Mouse (Mus musculus): ENCODE results near the gene Cct8l1.

Cct8l1 gene

GRCm38 (mm10) chr5:25515767-25516166, at the start of gene Cct8l1:
Gene Cct8l1, plus strand, starts transcription at chr5:25516067.
- DNase-seq: no peak

- DNase-seq: no peak
These were observed 43.8 kb upstream of the Cct8l1 start for GRCm38 (mm10) chr5:25472070-25472469.

DNA sequence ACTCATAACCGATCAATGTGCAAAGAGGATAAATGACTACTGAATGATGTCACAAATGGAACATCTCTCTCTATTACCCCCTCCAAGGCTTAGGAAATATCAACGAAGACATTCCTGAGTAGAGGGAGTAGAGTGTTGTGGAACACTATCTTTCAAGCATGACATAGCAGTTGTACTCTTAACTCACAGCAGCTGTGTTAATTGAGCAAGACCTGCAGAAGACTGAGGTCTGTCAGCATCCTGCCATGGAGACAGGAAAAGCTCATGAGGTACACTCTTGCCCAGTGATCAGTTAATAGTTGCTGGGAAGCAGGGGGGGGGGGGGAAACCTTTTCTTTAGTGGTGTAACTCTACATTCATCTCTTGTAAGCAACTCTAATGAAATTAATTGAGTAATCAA, 40.1 kb upstream of the Cct8l1 start:
- DNase-seq: no peak

- DNase-seq: no peak
These were observed 37.0 kb upstream of the Cct8l1 start for GRCm38 (mm10) chr5:25478863-25479262.

GRCm38 (mm10) chr5:25496652-25497051, 19.2 kb upstream of the Cct8l1 start:
- no peak for DNase-seq

DNA sequence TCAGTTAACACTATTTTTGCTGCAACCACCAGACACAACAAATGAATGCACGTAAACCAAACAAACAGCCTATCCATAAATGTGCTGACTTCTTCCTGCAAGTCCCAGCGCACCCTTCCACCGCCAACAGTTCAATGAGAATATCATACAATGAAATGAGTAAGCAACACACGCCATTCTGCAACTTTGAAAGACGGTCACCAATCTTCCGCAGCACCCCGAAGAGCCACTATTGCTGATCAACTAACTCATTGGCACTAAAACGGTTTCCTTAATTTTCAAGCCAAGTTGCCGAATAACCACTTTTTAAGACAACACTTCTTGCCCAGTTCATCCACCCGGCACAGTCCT, 18.5 kb upstream of the Cct8l1 start:
- DNase-seq: peak; percentile 23

GRCm38 (mm10) chr5:25497720-25498345, 18.0 kb upstream of the Cct8l1 start:
- DNase-seq: peak; percentile 64

- DNase-seq: peak; percentile 84
These were observed 17.5 kb upstream of the Cct8l1 start, which contains the start of gene Kmt2c for GRCm38 (mm10) chr5:25498346-25498820. Gene Kmt2c, minus strand, starts transcription at chr5:25498783.

DNA sequence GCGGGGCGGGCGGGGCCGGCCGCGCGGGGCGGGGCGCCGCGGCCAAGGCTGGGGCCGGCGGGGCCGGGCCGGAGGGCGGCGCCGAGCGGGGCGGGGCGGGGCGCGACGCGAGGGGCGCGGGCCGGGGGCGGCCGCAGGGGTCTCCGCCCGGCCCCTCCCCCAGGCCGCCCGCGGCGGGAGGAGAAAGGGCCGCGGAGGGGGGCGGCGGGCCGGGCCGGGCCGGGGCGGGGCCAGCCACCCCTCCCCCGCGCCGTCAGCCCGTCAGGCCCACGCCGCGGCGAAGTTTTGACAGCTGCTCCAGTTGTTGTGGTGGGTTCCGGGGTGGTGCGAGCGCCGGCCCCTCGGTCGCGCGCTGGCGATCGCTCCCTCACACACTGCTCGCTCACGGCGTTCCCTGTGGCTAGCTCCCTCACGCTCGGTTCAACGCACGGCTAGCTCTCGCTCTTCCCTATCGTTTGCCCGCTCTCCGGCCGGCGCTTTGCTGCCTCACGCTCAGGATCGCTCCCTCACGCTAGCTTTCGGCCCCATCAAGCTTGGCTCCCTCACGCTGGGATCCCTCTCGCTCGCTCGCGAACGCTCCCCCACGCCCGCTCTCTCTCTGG, 16.9 kb upstream of the Cct8l1 start:
- no peak for DNase-seq

- peak; percentile 99 for DNase-seq
These were observed 16.2 kb upstream of the Cct8l1 start for GRCm38 (mm10) chr5:25499423-25500398.

GRCm38 (mm10) chr5:25500686-25501085, 15.2 kb upstream of the Cct8l1 start:
- peak; percentile 29 for DNase-seq

DNA sequence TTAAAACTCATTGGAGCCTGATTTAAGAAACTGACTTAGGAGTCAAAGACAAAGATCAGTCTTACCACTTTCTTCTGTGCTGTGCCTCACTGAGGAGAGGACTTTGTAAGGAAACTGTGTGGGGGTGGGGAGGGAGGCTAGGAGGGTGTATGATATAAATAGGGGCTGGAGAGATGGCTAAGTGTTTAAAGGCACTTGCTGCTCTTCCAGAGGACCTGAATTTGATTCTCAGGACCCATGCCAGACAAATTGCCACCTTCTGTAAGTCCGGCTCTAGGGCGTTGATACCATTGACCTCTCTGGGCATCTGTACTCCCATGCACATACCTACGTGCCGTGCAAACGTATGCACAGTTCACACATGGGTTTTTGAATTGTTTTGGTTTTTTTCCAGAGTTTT, 9.8 kb upstream of the Cct8l1 start:
- DNase-seq: no peak

- DNase-seq: no peak
These were observed 531 bp downstream of the Cct8l1 start for GRCm38 (mm10) chr5:25516301-25516895.

- no peak for DNase-seq
These were observed 1.7 kb downstream of the Cct8l1 start for GRCm38 (mm10) chr5:25517550-25517949.

- DNase-seq: peak; percentile 45
These were observed 4.0 kb downstream of the Cct8l1 start for GRCm38 (mm10) chr5:25519820-25520219.

GRCm38 (mm10) chr5:25521461-25521860, 5.6 kb downstream of the Cct8l1 start:
- DNase-seq: no peak

- no peak for DNase-seq
These were observed 10.2 kb downstream of the Cct8l1 start for GRCm38 (mm10) chr5:25526116-25526515.

DNA sequence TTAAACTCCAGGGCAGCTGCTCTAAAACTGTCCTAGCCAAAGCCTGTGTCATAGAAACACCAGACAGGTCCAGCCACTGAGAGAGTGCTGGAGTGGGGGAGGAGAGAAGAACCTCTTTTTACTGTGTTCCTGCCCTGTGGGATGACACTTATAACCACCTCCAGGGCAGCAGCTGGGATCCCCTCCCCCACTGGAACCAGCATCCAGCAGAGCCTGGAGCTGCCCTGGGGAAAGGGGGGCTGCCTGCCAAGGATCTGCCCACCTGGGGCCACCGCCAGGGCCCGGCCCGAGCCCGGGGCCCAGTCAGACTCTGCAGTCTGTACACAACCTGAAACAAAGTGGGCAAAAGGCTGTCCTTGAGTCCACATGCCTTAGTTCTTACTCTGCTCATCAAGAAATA, 11.1 kb downstream of the Cct8l1 start:
- DNase-seq: peak; percentile 49

DNA sequence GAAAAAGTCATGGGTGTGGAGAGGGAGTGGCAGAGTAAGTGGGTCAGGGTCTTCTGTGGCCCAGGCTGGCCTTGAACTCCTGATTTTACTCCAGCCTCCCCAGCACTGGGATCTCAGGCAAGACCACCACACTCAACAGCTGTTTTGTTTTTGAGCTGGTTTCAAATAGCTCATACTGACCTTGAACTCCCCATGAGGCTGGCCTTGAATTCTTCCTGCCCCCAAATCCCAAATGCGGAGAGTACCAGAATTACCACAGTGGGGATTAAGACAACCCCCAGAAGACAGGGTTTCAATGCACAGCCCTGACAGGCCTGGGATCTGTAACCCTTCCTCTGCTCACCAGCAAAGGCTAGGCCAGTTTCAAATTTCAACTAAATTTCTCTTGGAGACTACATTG, 12.1 kb downstream of the Cct8l1 start:
- DNase-seq: peak; percentile 36

GRCm38 (mm10) chr5:25528851-25529528, 13.1 kb downstream of the Cct8l1 start:
- peak; percentile 57 for DNase-seq

- peak; percentile 100 for DNase-seq
These were observed 13.9 kb downstream of the Cct8l1 start for GRCm38 (mm10) chr5:25529529-25530421.
